Mouse (Mus musculus) frontal cortex, adult 2 months (tissue): ENCODE data around the gene Gm21094. TPM values are rescaled to one million over a fixed set of nuclear protein-coding genes. Genes with fewer than 3 reads are reported as not detected.
"Not testable (repeated sequence)": the region's sequence is repeated elsewhere in the genome, so short reads cannot be mapped to it uniquely, and the experiment has no call there.

Source experiments
- DNase-seq, 2 experiments: peaks; one replicate each; pipeline ENCODE4 v3.0.0; 2022; ENCODE audit warnings: low spot score in 1 of 2; ENCODE audit errors: extremely low spot score in 1 of 2
- polyA plus RNA-seq: library from polyadenylated mRNA; depleted of rRNA; stranded (reverse); fragments of >200 nt; gene quantifications from 2 replicates; pipeline ENCODE4 v1.2.3, GENCODE M21; 2012; rRNA removed

Gene Gm21094
- not detected in 2 replicates for polyA plus RNA-seq

- not testable (repeated sequence) for DNase-seq
Observed at GRCm38 (mm10) chrY:32620343-32620742, at the start of gene Gm21094. Gene Gm21094, minus strand, starts transcription at chrY:32620443.
